Mouse (Mus musculus): ENCODE measurements around the gene Tpcn1. TPM values are rescaled to one million over a fixed set of nuclear protein-coding genes. Genes with fewer than 3 reads are reported as not detected.

Tpcn1 gene
- polyA plus RNA-seq (2017; shearing (Covaris generic)): 10 to 100 TPM; 14.7 to 17.4 TPM

- peak; percentile 89 for ATAC-seq
These were observed at the start of gene Tpcn1, which contains the start of gene Iqcd for GRCm38 (mm10) chr5:120588569-120589094. Gene Tpcn1 (minus strand): TSS chr5:120588673. Gene Iqcd (plus strand): TSS chr5:120589016.

GRCm38 (mm10) chr5:120635633-120636032, 47.2 kb upstream of the Tpcn1 start:
- ATAC-seq: no peak

GRCm38 (mm10) chr5:120634860-120635259, 46.4 kb upstream of the Tpcn1 start:
- ATAC-seq: no peak

DNA sequence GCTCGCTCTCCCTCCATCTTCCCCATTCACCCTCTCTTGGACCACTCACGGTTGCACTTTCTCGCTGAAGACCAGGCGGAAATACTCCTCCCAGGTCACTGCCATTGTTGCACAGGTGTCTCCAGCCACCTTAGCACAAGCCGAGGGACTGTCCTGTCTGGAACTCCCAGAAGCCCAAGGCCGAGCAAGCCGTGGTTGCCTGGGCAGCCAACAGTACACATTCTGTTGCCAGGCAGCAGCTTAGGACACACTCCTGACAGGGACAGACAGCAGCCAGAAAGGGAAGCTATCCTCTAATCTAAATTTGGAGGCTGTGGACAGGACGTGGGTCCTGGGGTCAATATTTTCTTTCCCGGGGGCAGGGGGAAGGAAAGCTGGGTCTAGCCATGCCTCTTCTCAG, 45.7 kb upstream of the Tpcn1 start, which contains the start of gene Cfap73:
Gene Cfap73 (minus strand): TSS at position 105 of the 400 bp plus-strand sequence.
- no peak for ATAC-seq

- no peak for ATAC-seq
These were observed 43.4 kb upstream of the Tpcn1 start for GRCm38 (mm10) chr5:120631892-120632291.

DNA sequence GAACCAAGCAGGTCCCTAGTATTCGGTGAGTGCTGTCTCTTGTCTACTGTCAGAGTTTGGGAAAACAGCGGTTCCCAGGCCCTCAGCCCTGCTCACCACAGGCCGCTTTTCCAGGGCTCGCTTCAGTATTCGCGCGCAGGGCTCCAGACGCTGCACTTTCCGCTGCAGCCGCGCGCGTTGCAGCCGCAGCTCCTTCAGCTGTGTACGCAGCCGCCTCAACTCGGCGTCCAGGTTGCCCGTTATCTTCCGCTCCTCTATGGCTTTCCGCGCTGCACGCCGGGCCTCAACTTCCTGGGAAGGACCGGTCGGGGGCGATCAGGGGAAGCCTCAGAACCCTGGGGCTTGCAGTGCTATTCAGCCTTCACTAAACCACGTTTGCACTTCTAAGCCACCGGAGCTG, 42.7 kb upstream of the Tpcn1 start:
- ATAC-seq: peak; percentile 62

- no peak for ATAC-seq
These were observed 40.2 kb upstream of the Tpcn1 start for GRCm38 (mm10) chr5:120628624-120629023.

DNA sequence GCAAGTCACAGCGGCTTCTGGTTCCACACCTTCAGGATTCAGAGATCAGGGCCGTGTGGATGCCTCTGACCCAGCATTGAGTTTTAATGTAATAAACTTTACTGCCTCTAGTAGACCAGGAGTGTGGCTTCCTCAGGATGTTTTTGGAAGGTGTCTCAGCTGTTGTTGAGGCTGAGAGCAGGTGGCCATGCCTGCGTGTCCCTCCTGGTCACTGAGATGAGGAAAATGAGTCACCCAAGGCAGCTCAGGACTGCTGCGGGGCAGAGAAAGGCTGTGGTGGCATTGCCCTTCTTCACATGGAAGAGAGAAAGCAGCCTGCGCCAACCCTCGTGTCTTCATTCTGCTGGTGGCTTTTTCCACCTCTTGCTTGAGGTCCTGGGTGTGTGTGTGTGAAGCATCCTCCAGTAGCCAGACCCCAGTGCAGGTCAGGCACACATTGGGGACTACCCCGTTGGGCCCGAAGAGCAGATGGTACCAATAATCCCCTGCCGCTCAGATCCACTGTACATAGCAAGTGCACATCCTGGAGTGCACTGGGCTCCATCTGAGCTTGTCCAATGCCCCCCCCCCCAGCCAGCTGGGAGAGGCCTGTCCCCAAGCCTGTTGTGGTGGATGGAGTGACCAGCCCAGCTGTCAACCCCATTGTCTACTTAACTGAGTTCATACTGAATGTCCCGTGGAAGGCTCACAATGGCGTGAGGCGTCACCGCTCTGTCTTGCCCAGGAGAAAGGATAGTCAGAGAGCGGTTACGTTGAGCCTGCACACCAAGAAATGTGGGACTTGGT, 39.2 kb upstream of the Tpcn1 start:
- ATAC-seq: no peak

GRCm38 (mm10) chr5:120626399-120626798, 37.9 kb upstream of the Tpcn1 start:
- no peak for ATAC-seq

GRCm38 (mm10) chr5:120624427-120624826, 36.0 kb upstream of the Tpcn1 start:
- no peak for ATAC-seq

GRCm38 (mm10) chr5:120622198-120622851, 33.9 kb upstream of the Tpcn1 start:
- ATAC-seq: peak; percentile 40

DNA sequence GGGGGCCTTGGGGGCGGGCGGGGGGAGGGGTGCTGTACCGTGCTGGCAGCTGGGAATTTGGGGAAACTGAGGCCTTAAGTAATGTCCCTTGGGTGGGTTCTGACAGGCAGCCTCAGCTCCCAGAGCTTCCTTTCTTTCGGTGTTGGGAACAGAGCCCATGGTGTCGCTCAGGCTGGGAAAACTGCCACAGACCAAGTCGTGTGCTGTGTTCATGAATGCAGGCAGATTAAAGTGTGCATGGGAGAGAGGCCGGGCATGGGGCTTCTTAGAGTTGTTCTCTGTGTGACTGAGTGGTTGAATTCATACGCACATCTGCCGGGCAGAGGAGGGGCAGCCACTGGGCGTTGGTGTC, 33.3 kb upstream of the Tpcn1 start:
- ATAC-seq: no peak

GRCm38 (mm10) chr5:120621078-120621765, 32.7 kb upstream of the Tpcn1 start:
- ATAC-seq: peak; percentile 77

DNA sequence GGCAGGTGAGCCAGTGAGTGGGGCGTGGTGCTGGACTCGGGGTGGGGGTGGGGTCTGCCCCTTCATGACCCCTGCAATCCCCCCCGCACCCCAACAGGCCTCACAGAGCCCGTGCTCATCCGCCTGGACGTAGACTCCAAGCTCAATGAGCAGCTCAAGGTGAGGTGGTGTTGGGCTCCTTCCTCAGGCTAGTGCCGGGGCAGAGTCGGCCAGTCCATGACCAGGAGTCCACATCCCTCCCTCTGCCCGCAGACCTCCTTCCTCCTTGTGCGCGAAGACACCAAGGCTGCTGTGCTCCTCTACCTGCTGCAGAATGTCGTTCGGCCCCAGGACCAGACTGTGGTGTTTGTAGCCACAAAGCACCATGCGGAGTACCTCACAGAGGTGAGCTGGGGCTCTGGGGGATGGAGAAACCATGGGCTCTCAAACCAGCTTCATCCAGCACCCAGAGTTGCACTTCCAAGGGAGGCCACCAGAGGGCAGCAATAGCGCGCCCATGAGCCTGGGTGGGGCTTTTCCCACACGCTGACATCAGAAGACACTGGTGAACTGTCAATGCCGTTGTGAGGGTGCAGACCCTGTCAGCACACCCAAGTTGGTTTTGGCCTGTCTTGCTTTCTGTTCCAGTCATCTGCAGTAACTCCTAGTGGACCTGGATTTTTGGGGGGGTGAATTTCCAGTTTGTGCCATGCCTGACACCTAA, 32.1 kb upstream of the Tpcn1 start:
- ATAC-seq: peak; percentile 62

DNA sequence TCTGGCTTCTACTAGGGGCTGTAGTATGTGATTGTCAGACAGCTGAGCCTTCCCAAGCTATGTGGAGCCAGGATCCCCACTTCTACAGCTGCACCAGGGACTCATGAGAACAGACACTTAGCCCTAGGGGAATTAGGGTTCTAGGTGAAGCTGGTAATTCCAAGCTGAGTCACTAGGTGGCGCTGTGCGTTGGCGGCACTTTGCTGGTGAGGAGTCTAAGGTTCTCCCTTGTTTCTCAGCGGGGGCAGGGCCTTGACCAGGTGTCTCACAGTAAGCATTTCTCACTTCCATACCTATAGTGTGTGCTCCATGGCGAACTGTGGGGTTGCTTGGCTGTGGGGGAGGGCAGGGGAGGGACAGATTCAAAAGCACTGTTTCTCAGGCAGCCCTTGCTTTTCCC, 30.7 kb upstream of the Tpcn1 start:
- no peak for ATAC-seq

- ATAC-seq: no peak
These were observed 30.3 kb upstream of the Tpcn1 start for GRCm38 (mm10) chr5:120618778-120619177.

DNA sequence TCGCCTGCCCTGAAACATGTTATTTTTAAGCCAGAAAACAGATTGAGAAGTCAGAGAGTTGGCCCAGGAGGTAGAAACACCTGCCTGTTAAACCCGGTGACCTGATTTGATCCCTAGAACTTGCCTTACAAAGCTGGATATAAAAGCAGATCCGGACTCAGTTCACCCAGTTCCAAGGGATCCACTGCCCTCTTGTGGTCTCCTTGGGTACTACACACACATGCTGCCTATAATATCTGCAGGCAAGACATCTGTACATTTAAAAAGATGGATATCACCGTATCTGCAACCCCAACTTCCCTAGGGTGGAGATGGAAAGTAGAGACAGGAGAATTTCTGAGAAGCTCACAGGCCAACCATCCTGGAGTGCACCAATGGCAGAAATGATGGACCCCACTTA, 27.4 kb upstream of the Tpcn1 start:
- ATAC-seq: no peak

- ATAC-seq: peak; percentile 88
These were observed 24.5 kb upstream of the Tpcn1 start for GRCm38 (mm10) chr5:120612822-120613604.

DNA sequence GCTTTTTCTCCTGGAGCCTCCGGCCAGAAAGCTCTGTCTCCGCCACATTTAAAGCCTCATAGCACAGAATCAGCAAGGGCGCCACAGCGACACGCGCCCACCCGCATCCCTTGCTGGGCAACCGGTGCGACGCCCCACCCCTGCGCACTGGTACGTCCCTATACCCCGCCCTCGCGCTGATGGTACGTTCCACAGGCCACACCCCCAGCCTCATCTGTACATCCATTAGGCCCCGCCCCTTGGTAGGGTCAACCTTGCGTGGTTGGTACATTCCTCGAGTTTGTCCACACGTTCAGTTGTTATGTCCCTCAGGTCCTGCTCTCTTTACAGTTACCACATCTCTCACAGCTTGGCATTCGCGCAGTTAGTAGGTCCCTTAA, 24.0 kb upstream of the Tpcn1 start, which contains the start of the genes Rita1 and Ddx54:
Gene Rita1 (minus strand): TSS at position 148 of the 380 bp plus-strand sequence.
Gene Ddx54 (plus strand): TSS at position 298 of the 380 bp plus-strand sequence.
- ATAC-seq: peak; percentile 73

DNA sequence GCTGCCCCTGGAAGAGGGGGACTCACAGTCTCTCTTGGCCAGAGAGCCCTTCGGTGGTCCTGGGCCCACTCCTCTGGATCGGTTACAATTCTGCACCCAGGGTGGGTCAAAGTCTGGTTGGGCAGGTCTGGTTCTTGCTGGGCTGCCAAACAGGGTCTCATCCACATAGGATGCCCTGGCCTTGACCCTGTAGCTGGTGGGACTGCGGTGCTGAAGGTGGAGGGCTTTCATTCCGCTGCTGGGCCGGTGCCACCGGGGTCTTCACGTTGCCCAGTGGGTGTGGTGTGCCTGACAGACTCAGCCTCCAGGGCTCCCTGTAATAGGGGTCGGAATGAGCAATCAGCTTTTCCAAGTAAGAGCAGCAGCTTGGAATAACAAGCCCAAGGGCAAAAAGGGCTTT, 22.9 kb upstream of the Tpcn1 start:
- no peak for ATAC-seq

DNA sequence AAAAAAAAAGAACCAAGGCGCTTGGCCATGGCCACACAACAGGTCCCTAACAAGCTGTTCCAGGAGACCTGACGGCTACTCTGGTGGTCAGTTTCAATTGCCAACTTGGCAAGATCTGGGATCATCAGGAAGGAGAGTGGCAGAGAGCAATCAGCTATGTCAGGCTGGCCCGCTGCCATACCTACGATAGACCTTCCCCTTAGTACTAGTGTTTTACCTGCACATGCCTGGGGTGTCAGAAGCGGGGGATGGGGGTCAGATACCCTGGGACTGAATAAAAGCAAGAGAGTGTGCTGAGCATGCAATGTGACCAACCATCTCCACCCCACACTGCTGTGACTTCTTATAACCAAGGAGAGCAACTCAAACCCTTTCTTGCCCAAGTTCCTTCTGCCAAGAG, 22.4 kb upstream of the Tpcn1 start:
- no peak for ATAC-seq

Data from CD4-positive, CD25-positive, alpha-beta regulatory T cell, adult 4 months (primary cell).